Mouse (Mus musculus) lung, postnatal 25 days (tissue): ENCODE measurements at regions not wholly inside any gene's neighbourhood (a gene's known extent, or its start where the extent isn't known, plus 50 kb on each side); places are given as distances from the start of the nearest gene placed in this dataset.

Experiments
- DNase-seq: peaks from one replicate; pipeline ENCODE4 v3.0.0; 2022; ENCODE audit warnings: low spot score

DNA sequence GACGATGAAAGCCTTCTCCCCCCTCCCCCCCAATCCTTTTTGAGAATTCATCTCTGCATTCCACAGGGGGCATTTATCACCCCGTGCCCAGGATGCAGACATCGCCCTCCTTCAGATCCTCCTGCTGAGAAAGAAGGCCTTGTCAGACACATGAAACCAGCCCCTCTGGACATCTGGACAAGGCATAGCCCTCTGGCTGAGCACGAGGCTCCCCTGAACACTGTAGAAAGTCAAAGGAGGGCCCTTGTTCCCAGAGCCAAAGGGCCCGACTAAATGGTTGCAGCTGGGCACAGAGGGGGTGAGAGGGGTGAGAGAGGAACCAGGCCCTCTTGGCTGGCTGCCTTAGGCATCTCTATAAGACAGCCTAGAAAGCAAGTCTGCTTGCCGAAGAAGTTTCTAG lies 327.8 kb downstream of the H2al1j start:
- no peak for DNase-seq

DNA sequence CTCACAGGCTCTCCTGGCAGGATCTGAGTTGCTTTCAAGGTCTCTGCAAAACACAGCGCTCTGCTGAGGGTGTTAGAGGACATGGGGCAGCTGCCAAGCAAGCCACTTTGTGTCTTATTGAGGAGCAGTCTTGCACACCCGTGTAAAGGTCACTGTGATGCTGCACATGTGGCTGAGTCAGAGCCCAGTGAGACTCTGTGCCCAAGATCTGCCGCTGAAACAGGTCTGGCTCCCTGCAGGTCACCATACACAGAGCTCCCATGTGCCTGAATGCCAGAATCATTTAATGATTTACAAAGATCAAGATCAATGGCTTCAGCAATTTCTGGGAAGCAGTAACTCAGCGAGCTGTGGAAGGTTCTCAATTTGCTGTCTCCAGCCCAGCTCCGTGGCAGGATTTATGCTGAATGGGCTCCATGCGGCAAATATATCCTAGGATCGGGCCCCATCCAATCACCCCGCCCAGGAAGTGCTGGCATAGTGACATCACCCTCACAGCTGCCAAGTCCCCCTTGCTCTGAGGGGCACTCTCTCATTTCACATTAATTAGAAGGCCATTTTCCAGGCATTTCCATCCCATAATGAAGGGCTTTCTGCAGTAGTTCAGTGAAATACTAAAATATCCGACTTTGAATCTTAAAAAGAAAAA lies 330.1 kb downstream of the H2al1j start:
- DNase-seq = no peak

DNA sequence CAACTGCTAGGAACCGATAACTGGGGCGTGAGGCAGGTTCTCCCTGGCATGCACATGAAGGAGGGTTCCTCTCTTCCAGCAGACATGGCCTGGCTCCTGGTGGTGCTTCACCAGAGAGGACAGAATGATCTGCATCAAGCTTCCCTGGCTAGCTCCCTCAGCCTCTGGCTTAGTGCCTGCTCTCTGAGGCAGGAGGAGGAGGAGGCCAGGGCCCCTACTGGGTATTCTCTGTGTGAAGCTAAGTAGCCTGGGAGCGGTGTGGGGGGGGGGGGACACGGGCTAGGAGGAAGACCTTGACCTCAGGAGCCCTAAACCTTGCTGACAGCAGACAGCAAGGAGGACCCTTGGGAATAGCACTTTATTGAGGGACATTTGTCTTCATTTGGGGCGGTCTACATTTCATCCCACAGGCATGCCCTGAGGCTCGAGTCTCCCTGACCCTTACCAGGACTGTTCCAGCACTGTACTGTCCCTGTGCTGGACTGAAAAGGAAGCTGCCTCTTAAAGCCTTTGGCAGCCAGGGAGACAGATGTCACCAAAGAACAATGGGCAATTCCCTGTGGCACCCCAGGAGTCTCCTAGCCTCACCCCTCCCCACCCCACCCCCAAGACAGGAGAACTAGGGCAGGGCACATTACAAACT lies 335.7 kb downstream of the H2al1j start:
- no peak for DNase-seq

DNA sequence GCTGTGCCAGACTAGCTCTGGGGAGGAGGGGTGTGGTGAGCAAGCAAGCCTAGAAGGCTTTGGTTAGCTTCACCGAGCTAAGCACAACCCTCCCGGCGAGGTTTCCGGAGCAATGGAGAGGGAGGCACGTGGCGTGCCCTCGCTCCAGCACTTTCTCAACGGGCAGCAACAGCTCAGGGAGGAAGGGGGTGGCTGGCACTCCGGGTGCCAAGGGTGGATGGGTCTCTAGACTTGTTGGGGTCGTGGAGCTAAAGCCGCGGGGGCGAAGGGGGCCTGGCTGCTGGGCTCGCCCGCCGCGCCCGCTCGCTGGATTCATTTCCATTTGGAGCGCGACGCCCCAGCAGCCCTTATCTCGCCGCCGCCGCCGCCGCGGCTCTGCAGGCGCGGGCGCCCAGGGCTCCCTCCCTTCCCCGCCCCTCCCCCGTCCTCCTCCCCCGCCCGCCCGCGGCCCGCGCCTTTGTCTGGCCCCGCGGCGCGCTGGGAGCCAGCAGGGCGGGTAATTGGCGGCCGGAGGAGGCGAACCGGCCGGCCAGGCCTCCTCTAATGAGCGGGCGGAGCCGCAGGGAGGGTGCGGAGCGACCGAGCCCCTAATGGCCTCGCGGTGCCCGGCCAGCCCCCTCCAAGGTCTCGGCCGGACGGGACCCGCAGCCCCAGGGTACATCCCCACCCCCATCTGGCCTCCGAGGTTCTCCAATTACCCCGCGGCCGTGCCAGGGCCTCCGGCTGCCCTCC lies 336.9 kb downstream of the H2al1j start:
- DNase-seq = peak; percentile 41

DNA sequence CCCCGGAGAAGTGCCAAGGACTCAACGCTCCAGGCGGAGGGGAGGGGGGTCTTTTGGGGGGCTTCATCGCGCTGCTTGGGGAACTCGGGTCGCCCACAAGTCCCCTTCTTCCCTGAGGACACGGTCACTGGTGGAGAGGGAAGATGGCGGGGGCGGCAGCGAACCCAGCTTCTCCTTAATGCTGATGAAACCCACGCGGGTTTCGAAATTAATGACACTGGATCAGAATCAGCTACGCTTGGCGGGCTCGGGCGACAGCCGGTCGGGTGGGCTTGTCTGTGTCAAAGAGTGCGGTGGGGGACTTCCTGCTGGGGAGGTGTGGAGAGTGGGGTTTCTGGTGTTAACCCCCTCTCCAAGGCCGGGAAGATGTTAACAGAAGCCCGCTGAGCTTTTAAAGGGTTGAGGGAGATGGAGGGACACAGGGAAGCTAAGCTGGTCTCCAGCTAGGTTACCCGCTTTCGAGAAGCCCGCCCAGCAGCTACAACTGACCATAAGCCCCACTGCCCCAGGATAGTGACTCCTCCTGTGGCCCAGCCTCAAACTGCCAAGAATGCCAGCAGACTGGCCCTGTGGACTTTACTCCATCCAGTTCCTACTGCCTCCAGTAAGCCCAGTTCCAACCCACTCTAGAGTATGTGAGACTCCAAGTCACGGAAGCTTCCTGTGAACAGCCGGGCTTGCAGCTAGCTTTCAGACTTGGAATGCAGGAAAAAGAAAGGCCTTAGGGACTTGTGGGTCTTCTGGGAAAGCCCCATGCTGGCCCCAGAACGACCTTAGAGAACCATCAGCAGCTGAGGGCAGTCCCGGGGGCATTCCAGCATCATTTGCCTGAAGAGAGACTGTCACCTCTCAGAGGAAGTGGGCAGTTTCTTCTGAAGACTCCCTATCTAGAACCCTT lies 337.7 kb downstream of the H2al1j start:
- DNase-seq = no peak

DNA sequence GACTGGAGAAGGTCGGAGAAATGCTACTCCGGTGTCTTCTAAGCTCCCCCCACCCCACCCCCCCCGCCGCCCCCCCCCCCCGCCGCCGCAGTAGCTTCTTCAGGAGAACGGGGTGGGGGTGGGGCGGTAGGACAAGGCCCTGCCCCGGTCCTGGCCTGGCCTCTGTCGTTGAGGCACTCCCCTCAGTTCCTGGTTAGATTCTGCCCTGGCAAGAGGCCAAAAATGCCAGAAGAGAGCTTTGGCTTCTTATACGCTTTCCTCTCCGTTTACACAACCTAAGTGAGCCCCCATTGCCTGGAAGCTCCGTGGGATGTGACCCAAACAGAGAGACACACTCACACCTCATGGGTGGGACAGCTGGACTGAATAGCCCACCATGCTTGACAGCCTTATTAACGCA lies 338.9 kb downstream of the H2al1j start:
- no peak for DNase-seq

DNA sequence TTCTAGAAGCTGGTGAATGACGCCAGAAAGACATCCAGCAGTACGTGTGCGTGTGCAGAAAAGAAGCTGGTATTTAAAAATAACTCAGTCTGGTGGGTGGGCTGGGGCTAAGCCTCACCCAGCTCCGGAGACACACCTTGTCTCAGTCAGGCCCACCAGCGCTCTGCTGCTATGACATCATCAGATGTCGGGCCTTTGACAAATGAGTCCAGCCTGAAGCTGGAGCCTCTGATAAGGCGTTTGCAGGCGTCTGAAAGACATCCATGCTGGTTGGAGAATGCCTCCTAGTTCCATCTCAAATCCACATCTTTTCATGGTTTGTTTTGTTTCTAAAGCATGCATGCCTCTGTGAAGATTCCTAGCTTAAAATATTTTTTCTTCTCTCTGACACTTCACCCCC lies 344.2 kb downstream of the H2al1j start:
- no peak for DNase-seq

DNA sequence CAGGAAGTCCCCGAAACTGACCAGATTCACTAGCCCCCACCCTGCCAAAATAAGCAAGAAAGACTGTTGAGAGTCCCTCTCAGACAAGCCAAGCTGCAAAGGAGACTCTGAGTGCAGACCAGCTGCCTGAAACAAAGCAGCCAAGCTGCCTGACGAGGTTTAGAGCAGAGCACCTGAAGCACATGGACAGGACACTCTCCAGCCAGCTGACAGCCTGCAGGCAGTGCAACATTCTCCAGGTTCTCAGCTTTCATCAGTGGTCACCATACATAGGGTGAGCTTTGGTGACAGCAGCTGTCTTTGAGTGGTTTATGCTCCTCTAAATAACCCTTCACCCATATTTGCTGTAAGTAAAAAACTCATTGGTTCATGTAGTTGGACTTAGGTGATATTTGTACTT lies 350.5 kb downstream of the H2al1j start:
- no peak for DNase-seq

DNA sequence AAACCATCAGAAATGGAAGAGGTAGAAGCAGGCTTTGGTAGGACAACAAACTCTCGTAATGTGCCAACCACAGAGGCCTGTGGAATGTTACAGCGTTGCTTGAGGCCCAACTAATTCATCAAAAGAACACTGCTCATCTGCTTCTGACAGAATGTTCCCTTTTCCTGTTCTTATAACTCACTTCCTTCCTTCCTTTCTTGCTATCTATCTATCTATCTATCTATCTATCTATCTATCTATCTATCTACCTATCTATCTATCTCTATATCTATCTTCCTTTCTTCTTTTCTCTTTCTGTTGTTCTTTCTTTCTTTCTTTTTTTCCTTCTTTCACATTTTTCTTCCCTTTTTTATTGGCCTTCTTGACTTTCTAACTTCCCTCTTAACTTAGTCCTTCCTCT lies 353.7 kb downstream of the H2al1j start:
- DNase-seq = no peak

DNA sequence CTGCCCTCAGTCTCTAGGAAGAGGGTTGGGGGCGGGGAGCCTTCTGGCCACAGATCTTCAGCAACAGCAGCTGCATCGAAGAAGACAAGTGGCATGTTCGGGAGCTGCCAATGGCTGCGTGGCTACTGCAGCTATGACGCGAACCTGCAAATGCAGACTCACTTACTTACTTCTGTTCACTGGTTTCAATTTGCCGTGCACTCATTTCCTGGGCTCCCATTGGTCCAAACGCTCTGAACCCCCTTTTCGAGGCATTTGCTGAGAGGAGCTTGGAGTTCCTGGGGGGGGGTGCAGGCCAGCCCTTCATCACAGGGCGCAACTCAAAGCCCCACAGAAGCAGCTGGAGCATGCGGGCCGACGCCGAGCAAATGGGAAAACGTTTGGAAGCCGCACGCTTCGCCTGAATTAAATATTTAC lies 362.4 kb downstream of the H2al1j start:
- DNase-seq = no peak

DNA sequence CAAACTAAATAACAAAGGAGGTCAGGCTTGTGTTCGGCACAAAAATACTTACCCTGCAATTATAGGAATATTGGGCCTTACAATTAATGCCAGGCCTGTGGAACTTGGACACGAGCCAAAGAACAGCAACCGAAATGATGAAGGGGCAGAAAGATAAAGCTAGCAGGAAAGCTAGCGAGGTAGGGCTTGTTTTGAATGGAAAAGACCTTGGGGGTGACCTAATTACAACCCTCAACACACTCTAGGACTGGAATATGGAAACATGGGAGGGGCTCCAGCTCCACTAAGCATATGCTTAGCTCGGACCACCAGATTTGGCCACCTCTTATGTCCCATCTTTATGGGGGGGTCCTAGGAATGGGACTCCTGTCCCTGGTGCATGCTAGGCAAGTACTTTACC lies 362.8 kb downstream of the H2al1j start:
- DNase-seq = no peak

DNA sequence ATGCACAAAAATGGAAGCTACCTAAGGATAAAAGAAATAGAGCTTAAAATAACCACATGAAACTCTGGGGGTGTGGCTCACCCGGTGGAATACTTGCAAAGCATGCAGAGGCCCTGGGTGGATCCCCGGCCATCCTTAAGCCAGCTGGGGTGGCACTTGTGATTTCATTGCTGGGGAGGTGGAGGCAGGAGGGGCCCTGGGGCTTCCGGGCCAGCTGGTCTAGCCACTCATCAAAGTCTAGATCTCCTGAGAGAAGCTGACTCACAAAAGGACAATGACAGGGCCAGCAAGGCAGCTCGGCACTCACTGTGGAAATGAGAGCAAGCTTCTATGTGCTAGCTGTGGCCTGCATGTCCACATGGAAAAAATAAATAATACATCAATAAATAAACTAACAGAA lies 363.4 kb downstream of the H2al1j start:
- DNase-seq = no peak

DNA sequence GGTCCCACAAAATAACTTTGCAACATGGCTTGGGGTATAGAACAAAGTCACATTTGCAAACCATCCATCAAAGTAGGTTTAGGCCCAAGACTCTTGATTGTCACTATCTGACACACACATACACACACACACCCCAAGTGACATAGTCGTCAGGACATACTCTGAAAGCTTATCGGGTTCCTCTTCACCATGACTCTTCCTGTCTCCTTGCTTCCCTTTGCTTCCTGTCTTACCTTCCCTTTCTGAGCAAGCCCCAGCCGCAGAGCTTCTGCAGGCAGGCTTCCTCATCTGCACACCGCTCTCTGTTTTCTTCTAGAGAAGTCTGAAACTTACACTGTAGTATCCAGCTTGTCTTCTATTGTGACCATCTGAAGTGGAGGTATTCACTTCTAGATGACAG lies 368.9 kb downstream of the H2al1j start:
- no peak for DNase-seq

DNA sequence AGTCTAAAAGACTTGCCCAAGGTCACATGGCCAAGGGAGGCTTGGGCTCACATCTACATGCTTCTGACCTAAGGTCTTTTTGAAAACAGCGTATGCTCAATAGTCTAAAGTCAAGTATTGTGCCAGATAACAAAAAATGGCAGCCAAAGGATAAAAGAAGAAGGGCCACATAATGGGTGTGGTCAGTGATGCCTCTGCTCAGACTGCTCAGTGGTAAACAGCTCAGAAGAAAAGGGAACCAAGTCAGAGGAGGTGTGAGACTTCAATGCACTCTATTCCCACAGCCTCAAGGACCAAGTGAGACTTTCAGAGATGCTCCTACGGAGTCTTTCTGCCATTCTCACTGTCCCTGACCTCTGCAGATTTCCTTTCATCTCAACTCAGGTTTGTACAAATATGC lies 373.5 kb downstream of the H2al1j start:
- DNase-seq = no peak

DNA sequence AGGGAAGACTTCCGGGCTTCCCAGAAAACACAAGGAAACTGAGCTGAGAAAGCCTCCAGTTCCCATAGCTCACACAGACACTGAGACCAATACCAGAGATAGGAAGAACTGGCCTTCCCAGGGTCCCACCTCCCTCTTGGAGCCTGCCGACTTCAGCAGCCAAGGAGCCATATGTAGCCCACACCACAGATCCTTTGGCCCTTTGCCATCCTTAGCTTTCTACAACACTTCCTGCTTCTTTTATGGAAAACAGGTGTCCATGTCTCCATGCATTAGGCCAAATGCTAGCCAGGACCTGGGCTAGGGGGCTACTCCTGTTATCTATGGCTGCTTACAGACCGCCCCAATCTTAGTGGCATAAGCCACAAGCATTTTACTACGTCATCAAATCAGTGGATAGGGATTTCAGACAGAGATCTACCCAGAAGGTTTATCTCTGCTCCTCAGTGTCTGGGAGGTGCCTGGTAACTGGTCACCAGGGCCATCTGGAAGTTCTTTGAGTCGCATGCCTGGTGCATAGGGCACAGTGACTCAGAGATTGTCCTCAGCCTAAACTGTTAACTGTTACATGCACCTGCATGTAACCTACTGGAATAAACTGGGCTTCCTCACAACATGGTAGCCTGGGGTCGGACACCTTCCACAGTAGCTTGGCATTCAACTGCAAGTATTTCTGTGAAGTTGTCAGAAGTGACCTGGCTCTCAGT lies 378.4 kb downstream of the H2al1j start:
- DNase-seq = no peak

DNA sequence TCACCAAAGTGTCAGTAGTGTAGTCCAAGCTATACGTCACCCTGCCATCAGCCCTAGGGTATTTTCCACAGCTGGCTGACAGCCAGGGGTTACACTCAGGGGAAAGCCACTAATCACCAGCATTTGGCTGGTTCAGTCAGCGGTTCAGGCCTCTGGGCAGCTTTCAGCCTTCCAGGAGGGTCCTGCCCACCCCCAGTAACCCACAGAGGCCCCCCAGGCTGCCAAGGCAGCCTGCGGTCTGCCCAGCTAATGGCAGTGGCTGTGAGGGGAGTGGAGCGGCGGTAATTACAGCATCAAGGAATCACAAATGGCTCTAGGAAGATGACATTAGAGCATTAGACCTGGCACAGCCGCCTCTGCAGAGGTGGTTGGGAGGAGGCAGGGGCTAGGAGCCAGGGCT lies 379.7 kb downstream of the H2al1j start:
- DNase-seq = no peak

DNA sequence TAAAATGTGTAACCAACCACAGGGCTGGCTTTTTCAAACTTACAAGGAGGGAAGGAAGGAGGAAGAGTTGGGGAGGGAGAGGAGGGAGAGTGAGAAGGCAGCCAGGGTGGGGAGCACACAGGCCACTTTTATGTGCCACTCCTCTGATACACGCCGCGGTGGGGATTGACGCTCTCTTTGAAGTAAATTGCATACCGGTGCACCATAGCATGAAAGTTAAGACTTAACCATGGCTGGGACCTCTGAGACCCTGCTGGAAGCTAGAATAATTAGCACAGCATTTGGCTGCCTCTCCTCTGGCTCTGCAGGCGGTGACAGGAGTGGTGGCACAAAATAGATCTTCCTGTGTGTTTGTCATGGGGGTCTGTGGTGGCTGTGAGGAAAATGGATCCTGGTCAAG lies 380.7 kb downstream of the H2al1j start:
- DNase-seq = no peak

DNA sequence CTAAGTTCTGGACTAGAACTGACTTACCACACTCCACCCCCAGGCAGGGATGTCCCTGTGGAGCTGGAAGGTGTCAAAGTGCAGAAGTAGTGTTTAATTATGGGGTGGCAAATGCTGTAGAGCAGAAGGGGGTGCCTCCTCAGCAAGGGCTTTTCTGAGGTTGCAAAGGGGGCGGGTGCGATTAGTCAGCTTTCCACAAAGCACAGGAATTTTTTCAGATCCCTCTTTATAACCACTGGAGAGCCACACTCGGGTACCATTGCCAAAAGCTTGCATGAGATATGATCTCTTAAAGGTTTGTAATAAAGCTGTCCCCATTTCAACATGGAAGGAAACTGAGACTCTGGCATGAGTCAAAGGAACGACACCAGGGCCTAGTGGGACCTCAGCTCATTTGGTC lies 381.7 kb downstream of the H2al1j start:
- DNase-seq = no peak

DNA sequence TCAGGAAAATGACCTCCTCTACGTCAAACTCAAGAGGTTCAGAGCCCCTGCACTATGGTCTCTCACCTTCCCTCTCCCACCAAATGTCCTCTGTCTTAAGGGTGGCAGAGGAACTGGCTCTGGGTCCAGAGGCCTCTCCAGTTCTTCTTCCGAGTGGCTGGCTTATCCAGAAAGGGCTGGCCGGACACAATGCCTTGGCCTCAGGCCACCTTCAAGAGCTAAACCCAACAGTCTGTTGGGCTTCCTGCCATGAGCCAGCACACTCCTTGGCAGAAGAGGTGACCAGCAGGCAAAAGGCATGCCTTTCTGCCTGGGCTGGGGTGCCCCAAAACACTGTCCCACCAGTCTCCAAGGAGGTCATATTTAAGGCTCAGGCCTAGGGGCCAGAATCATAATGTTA lies 385.8 kb downstream of the H2al1j start:
- DNase-seq = peak; percentile 58

DNA sequence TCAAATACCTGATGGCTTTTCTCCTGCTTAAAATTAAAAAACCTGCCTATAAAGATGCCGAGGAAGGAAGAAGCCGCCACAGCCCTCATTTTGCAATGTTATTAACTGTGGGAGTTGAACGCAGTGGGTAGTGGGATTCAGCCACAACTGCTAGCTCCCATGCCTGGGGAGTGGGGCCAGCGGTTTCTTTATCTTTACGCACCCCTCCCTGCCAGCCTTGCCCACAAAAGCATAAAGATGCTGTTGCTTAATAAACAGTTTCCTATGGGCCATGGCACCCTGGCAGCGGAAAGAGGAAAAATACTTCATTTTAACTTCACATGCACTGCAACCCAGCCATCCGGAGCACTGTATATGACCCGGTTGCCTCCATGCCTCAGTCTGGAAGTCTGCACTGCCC lies 389.2 kb downstream of the H2al1j start:
- DNase-seq = no peak

DNA sequence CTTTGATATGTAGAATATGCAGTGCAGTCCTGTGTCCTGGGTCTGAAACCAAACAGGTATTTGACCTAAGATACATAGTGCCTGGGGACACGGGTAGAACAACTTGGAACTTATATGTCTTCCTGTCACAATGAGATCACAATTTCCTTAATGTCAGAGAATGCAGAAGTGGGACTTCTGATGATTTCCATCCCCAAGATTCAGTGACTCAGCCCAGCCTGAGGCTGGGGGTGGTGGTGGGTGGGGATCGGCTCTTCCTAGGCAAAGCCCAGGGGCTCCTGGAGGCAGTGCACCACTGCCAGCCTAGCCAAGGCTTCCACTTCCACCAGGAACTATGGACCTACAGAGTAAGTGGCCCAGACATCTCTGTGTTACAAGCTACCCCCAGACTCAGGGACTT lies 391.2 kb downstream of the H2al1j start:
- DNase-seq = no peak

DNA sequence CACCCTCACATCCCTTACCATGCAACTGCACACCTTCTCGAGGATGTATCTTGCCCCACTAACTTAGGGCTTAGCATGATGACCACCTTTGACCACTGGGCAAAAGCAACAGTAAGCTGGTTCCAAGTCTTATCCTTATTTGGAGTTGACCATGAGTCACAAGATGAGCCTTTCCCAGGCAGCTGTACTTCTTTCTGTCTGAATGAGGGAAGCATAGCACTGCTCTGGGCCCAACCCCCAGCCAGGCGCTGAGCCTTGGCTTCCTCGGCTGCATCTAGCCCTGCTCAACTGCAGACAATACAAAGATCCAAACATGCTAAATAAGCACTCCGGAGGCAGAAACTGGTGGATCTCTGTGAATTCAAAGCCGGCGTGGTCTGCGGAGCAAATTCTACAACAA lies 392.9 kb downstream of the H2al1j start:
- peak; percentile 10 for DNase-seq
